Mouse (Mus musculus) hindbrain, embryonic 14.5 days (tissue): ENCODE measurements around the gene Btd. TPM values are rescaled to one million over a fixed set of nuclear protein-coding genes. Genes with fewer than 3 reads are reported as not detected.
"Not testable (repeated sequence)": the region's sequence is repeated elsewhere in the genome, so short reads cannot be mapped to it uniquely, and the experiment has no call there.

Experiments
- ATAC-seq: fragments of 200-750 bp; cut with Nextera tagmentation; 2 replicates; pipeline ENCODE4 v1.8.0; 2017; ENCODE audit warnings: moderate number of reproducible peaks, mild to moderate bottlenecking, moderate TSS enrichment, moderate library complexity; ENCODE audit not compliant: low FRiP score
- DNase-seq: peaks from one replicate; pipeline ENCODE4 v3.0.0-alpha.2; 2015; ENCODE audit warnings: low spot score
- H3K27ac ChIP-seq: fragments of 300-500 bp; sonication (generic); 2 replicates; pipeline ENCODE4 v1.5.1; 2014; ENCODE audit warnings: mild to moderate bottlenecking, moderate library complexity
- H3K27me3 ChIP-seq: fragments of 300-500 bp; sonication (generic); 2 replicates; pipeline ENCODE4 v1.6.1; 2014; ENCODE audit warnings: mild to moderate bottlenecking, low read length, mixed read lengths; ENCODE audit not compliant: control insufficient read depth, insufficient read depth
- H3K36me3 ChIP-seq: fragments of 300-500 bp; sonication (generic); replicated peaks from 2 replicates; pipeline ENCODE4 v1.6.1; 2014; ENCODE audit not compliant: control insufficient read depth, insufficient read depth
- H3K4me1 ChIP-seq: fragments of 300-500 bp; sonication (generic); replicated peaks from 2 replicates; pipeline ENCODE4 v1.6.1; 2014; ENCODE audit warnings: antibody characterized with exemption, low read length, mixed read lengths; ENCODE audit not compliant: control insufficient read depth, insufficient read depth
- H3K4me2 ChIP-seq: fragments of 300-500 bp; sonication (generic); replicated peaks from 2 replicates; pipeline ENCODE4 v1.6.1; 2014; ENCODE audit warnings: mild to moderate bottlenecking, moderate library complexity
- H3K4me3 ChIP-seq: fragments of 300-500 bp; sonication (generic); replicated peaks from 2 replicates; pipeline ENCODE4 v1.5.1; 2014; ENCODE audit warnings: mild to moderate bottlenecking, low read length
- H3K9ac ChIP-seq: fragments of 300-500 bp; sonication (generic); 2 replicates; pipeline ENCODE4 v1.6.1; 2014
- H3K9me3 ChIP-seq: fragments of 300-500 bp; sonication (generic); 2 replicates; pipeline ENCODE4 v1.6.1; 2016; ENCODE audit warnings: low read length; ENCODE audit not compliant: control insufficient read depth
- WGBS: fragments of 180-500 bp; shearing (Covaris S2); extraction: QIAGEN DNeasy Blood & Tissue Kit; methylation state at CpG from one replicate; pipeline ENCODE4 v1.1.7; 2014; 5-methylcytosine and 5-hydroxymethylcytosine counted together
- polyA plus RNA-seq: library from polyadenylated mRNA; unstranded; fragments of >200 nt; fragmentation: Nextera tagmentation; extraction: Ambion mirVana; gene quantifications from 2 replicates; pipeline ENCODE4 v1.2.1, GENCODE M21; 2014

Btd gene
- polyA plus RNA-seq, result 20.3 and 20.9 TPM in 2 replicates

DNA sequence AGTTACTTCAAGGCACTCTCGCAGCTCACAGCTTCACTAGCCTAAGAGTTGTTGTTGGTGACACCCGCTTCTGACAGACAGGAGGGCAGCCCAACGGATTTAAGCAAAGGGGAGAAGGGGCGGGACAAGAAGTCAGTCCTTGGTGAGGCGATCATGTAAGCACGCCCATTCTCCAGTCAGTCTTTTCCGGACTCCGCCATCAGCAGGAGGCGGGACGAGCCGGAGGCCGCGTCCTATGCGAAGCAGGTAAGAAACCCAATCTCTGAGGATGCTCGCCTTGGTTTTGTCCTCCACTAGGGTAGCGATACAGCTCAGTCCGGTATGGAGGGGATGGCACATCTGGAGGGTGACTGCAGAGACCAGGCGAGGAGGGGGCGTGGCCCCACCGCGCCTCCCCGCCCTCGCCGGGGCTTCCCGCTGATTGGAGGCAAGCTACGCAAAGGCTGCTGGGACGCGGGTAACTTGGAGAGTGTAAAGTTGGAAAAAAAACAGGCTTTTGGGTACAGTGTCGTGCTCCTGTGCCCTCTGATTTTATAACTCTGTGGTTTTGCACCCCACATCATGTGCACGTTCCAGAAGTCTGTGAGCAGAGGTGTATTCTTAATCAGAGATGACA is at the start of gene Btd, which contains the start of gene Hacl1:
Gene Btd (plus strand): TSS at position 139 of the 616 bp plus-strand sequence.
Gene Hacl1 (minus strand): TSS at position 397 of the 616 bp plus-strand sequence.
- Histone ChIP-seq H3K36me3 (no peaks in the 10 kb centered on the region), H3K4me1 (peaks cover 12% of the 10 kb centered on the region; the same call in 1 of the 2 replicates), H3K9ac (peak within 1 kb of the TSS; percentile 63), H3K27ac (peak within 1 kb of the TSS; percentile 80), H3K4me2 (peak within 1 kb of the TSS; percentile 82), H3K9me3 (no peaks in the 10 kb centered on the region), H3K27me3 (no peaks in the 10 kb centered on the region), H3K4me3 (peak within 1 kb of the TSS; percentile 47)
- peak; percentile 83 for DNase-seq
- peak; percentile 98 for ATAC-seq
- WGBS, result under 1% methylated on average over 30 of the region's 30 CpGs

DNA sequence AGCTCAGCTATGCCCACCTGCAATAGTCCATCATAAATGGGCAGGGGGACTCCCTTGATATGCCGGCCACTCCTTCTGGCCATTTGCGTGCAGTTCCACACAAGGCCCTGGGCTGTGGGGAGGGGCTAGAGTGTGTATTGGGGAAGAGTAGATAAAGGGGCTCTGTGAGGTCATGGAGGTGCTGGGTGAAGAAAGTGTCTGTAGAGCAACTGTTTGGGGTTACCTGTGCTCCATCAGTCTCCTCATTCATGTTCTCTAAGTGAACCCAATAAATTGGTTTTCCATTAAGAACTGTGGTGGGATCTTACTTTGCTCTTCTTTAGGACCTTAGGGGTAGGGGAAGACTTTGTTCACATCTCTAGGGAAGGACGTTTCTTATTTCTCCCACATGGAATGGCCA is 49.6 kb upstream of the Btd start, which contains the start of gene Colq:
Gene Colq (minus strand): TSS at position 101 of the 400 bp plus-strand sequence.
- H3K4me1 ChIP-seq, result no peaks in the 10 kb centered on the region
- WGBS, result 92% methylated on average over 3 of the region's 3 CpGs

DNA sequence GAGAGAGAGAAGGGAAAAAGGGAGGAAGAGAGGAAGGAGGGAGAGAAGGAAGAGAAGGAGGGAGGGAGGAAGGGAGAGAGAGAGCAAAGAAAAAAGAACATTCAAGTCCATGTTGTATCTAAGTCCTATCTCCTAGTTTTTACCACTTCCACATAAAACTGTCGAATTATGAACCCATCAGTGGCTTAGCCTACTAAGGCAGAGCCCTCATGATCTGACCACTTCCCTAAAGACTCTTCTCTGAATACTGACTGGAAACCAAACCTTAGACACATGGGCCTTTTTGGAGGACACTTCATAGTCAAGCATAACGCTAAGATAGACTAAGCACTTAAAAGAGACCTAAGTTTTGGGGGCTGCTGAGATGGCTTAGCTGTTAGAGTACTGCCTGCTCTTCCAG is 47.8 kb upstream of the Btd start:
- no peak overlapping the region for H3K9ac ChIP-seq
- H3K9me3 ChIP-seq, result no peaks in the 10 kb centered on the region
- H3K4me3 ChIP-seq, result no peak overlapping the region
- no peaks in the 10 kb centered on the region for H3K27me3 ChIP-seq
- no peak overlapping the region for H3K27ac ChIP-seq
- H3K36me3 ChIP-seq, result no peaks in the 10 kb centered on the region
- no peak for ATAC-seq
- H3K4me2 ChIP-seq, result no peak overlapping the region
- 81% methylated on average over 2 of the region's 2 CpGs for WGBS
- no peaks in the 10 kb centered on the region for H3K4me1 ChIP-seq
- DNase-seq, result no peak

More for the DNA sequence above, 49.6 kb upstream of the Btd start, which contains the start of gene Colq:
- ATAC-seq (no peak), DNase-seq (no peak)
- H3K9ac ChIP-seq, result no peak within 1 kb of the TSS
- no peak within 1 kb of the TSS for H3K27ac ChIP-seq
- H3K4me3 ChIP-seq, result no peak within 1 kb of the TSS
- H3K36me3 ChIP-seq, result no peaks in the 10 kb centered on the region
- no peaks in the 10 kb centered on the region for H3K9me3 ChIP-seq
- no peak within 1 kb of the TSS for H3K4me2 ChIP-seq
- no peaks in the 10 kb centered on the region for H3K27me3 ChIP-seq

DNA sequence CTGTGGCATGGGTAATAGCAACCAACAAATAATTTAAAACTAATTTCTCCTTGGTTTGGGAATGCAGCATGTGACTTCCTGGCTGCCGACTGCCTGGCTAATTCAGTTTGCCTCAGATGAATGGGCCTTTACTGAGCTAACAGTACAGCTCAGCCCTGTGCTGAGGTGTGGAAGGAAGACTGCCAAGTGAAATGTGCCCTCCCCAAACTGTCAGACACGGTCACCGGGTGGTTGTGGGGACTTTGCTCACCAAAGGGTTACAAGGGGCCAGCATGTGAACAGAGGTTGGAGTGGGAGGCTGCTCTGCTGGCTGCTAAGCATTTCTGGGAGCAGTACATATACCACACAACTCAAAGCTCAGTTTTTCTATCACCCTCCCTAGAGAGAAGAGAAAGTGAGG is 46.1 kb upstream of the Btd start:
- Histone ChIP-seq H3K9me3 (no peaks in the 10 kb centered on the region), H3K9ac (no peak overlapping the region), H3K4me3 (no peak overlapping the region), H3K4me2 (no peak overlapping the region), H3K27ac (no peak overlapping the region), H3K27me3 (no peaks in the 10 kb centered on the region), H3K36me3 (no peaks in the 10 kb centered on the region), H3K4me1 (no peaks in the 10 kb centered on the region)
- DNase-seq (no peak), ATAC-seq (no peak)
- 70% methylated on average over 3 of the region's 3 CpGs for WGBS

DNA sequence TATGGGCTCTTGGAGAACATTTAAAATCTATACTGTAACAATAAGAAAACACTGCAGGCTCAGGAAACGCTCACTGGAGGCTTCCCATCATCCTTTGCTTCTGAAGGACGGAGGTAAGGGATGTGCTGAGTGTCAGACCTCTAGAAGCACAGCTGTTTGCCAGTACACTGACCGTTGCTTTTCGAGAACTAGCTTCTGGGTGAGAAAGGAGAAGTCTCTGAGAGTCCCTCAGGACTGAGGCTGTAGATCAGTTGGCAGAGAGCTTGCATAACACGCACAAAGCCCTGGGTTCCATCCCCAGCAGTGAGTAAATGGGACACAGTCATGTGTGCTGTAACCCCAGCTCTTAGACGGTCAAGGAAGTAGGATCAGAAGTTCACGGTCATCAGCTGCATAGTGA is 44.4 kb upstream of the Btd start:
- Histone ChIP-seq H3K4me1 (no peaks in the 10 kb centered on the region), H3K36me3 (no peaks in the 10 kb centered on the region), H3K4me2 (no peak overlapping the region), H3K27ac (no peak overlapping the region), H3K4me3 (no peak overlapping the region), H3K9ac (no peak overlapping the region), H3K9me3 (no peaks in the 10 kb centered on the region), H3K27me3 (no peaks in the 10 kb centered on the region)
- ATAC-seq (no peak), DNase-seq (no peak)
- 83% methylated on average over 7 of the region's 7 CpGs for WGBS

DNA sequence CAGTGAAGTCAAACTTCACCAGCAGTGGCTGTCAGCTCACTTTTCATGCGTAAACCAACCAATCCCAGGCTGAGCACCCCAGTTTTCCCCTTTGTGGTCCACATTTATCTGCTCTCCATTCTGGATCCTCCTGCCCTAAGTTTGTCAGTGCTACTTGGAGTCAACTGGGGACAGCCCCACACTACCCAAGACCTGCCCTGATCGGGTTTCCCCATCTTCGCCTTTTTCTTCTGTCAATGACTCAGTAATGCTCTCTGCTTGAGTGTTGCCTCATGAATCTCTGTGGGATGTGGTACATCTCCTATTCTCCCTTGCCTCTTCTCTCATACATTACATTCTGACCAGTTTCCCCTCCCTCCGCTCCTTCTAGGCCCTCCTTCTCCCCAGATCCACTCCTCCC is 43.4 kb upstream of the Btd start:
- 93% methylated on average over 4 of the region's 4 CpGs for WGBS

DNA sequence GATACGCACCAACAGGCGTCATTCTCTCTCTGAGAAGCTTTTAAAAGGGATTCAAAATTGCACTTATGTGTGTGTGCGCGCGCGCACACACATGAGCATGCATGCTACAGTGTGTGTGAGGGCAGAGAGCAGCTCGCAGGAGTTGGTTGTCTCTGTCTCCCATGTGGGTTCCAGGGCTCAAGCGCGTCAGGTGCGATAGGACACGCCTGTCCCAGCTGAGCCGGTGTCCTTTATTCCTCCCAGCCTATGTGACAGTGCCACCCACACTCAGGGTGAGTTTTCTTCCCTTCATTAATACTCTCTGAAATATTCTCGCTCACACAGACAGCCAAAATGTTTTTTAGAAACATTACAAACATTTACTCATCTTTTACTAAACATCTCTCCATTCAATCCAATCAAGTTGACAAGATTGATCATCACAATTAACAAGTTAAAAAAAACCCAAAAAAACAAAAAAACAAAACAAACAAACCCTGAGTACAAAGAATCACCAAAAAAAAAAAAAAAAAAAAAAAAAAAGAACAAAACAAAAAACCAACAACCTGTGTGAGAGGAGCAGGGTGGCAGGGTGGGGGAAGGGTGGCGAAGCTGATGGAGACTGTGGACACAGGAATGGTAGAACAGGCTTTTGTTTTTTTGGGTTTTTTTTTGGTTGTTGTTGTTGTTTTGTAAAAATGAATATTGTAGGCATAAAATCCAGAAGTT is 38.8 kb upstream of the Btd start:
- H3K4me2 ChIP-seq, result no peak overlapping the region
- no peak overlapping the region for H3K27ac ChIP-seq
- H3K9me3 ChIP-seq, result no peaks in the 10 kb centered on the region
- H3K27me3 ChIP-seq, result no peaks in the 10 kb centered on the region
- H3K4me3 ChIP-seq, result no peak overlapping the region
- WGBS, result 92% methylated on average over 14 of the region's 14 CpGs
- H3K36me3 ChIP-seq, result no peaks in the 10 kb centered on the region
- no peaks in the 10 kb centered on the region for H3K4me1 ChIP-seq
- ATAC-seq (no peak), DNase-seq (no peak)
- H3K9ac ChIP-seq, result no peak overlapping the region

More for the DNA sequence above, 43.4 kb upstream of the Btd start:
- Histone ChIP-seq H3K27ac (no peak overlapping the region), H3K4me2 (no peak overlapping the region), H3K36me3 (no peaks in the 10 kb centered on the region), H3K4me3 (no peak overlapping the region), H3K27me3 (no peaks in the 10 kb centered on the region), H3K9me3 (no peaks in the 10 kb centered on the region), H3K4me1 (no peaks in the 10 kb centered on the region), H3K9ac (no peak overlapping the region)
- no peak for ATAC-seq
- no peak for DNase-seq

GRCm38 (mm10) chr14:31602616-31602979 is 38.2 kb upstream of the Btd start:
- not testable (repeated sequence) for H3K27ac ChIP-seq, H3K9ac ChIP-seq, ATAC-seq, H3K4me2 ChIP-seq, H3K4me1 ChIP-seq, H3K36me3 ChIP-seq, H3K27me3 ChIP-seq, H3K4me3 ChIP-seq, H3K9me3 ChIP-seq, DNase-seq
- 90% methylated on average over 6 of the region's 6 CpGs for WGBS

- no peaks in the 10 kb centered on the region for H3K9me3 ChIP-seq
- ATAC-seq (no peak), DNase-seq (no peak)
- no peak overlapping the region for H3K27ac ChIP-seq
- no peak overlapping the region for H3K4me3 ChIP-seq
- H3K4me1 ChIP-seq, result no peaks in the 10 kb centered on the region
- no peaks in the 10 kb centered on the region for H3K27me3 ChIP-seq
- 84% methylated on average over 5 of the region's 5 CpGs for WGBS
- H3K4me2 ChIP-seq, result no peak overlapping the region
- H3K36me3 ChIP-seq, result no peaks in the 10 kb centered on the region
- no peak overlapping the region for H3K9ac ChIP-seq
These were observed 35.9 kb upstream of the Btd start for GRCm38 (mm10) chr14:31604916-31605315.
